28 mouse cellular contexts compared by ENCODE assay signal in genomic region chrX:169034390-169034789, GRCm38 (mm10).
DNase-seq lines count a peak whose midpoint lies in the region; ATAC-seq and TF ChIP-seq lines count a peak whose summit lies in the region.
"Had no signal": no experiment of that assay in that cellular context is flagged by ENCODE, and none has a peak within 500 bp of the region (broad histone marks: within the 10 kb centered on the region; RNA-seq: fewer than 3 reads in every experiment).

No protein-coding gene starts in this region.

- H3K27ac ChIP-seq in spleen, adult 2 months (ENCODE audit: insufficient read depth, low read length): peak overlapping the region; percentile 57; the same call in 1 of the 2 replicates
- H3K27ac ChIP-seq in CH12.LX (ENCODE audit: insufficient read depth, low read depth): no peak overlapping the region
- H3K27ac ChIP-seq: gastrocnemius, adult 2 months; heart, embryonic 15.5 days; hindbrain, embryonic 14.5 days; hindbrain, postnatal 0 days had no signal

- TF ChIP-seq POLR2A in spleen, adult 2 months (IDR thresholded peaks at IDR 0.05; ENCODE audit: low read depth, low read length): no peak
- no peak for TF ChIP-seq POLR2A in CH12.LX (IDR thresholded peaks at IDR 0.05; ENCODE audit: low read depth, low read length)

- no peaks in the 10 kb centered on the region for H3K27me3 ChIP-seq in spleen, adult 2 months (ENCODE audit: control insufficient read depth, insufficient read depth, low read length)
- no peaks in the 10 kb centered on the region for H3K27me3 ChIP-seq in CH12.LX (replicated peaks)
- H3K27me3 ChIP-seq: heart, embryonic 12.5 days; heart, embryonic 15.5 days had no signal

- no peaks in the 10 kb centered on the region for H3K4me1 ChIP-seq in spleen, adult 2 months (ENCODE audit: control insufficient read depth, insufficient read depth, insufficient read length)
- H3K4me1 ChIP-seq in CH12.LX (ENCODE audit: control insufficient read depth in 1 of 2, insufficient read depth in 2 of 2): no peaks in the 10 kb centered on the region
- H3K4me1 ChIP-seq: heart, embryonic 12.5 days; heart, embryonic 15.5 days had no signal

- no peak overlapping the region for H3K9ac ChIP-seq in CH12.LX (ENCODE audit: insufficient read depth, low read depth)
- H3K9ac ChIP-seq: forebrain, postnatal 0 days; heart, embryonic 12.5 days; heart, embryonic 15.5 days; hindbrain, embryonic 14.5 days had no signal

- no peak for TF ChIP-seq CTCF in spleen, adult 2 months (IDR thresholded peaks at IDR 0.05; ENCODE audit: extremely low read depth, insufficient read depth, insufficient read length, insufficient replicate concordance)
- TF ChIP-seq CTCF in CH12.LX (conservative IDR thresholded peaks at IDR 0.05 in 1 of 2, IDR thresholded peaks at IDR 0.05 in 1 of 2; ENCODE audit: low read depth in 2 of 2, low read length in 2 of 2): no peak

- no peaks in the 10 kb centered on the region for H3K79me2 ChIP-seq in CH12.LX (replicated peaks; ENCODE audit: control insufficient read depth, extremely low read depth, insufficient read depth, poor library complexity, severe bottlenecking)

- ATAC-seq in hematopoietic stem cell, adult 5-6 weeks (replicated peaks in 1 of 2; ENCODE audit: insufficient read depth in 1 of 2, low FRiP score in 2 of 2, low TSS enrichment in 1 of 2, low read depth in 1 of 2, poor library complexity in 2 of 2, severe bottlenecking in 2 of 2): peak; percentile 21 to 35; a peak in 3 of 4 replicates
- peak; percentile 74; the same call in 1 of the 2 replicates for ATAC-seq in neutrophil, adult 5-6 weeks (ENCODE audit: extremely low read depth, insufficient number of reproducible peaks, low FRiP score, poor library complexity, severe bottlenecking)
- ATAC-seq: activated CD4-positive, CD25-positive, alpha-beta regulatory T cell, adult 4 months; CD4-positive, CD25-positive, alpha-beta regulatory T cell, adult 4 months; forebrain, embryonic 14.5 days; forebrain, postnatal 0 days; hindbrain, postnatal 0 days; inflammation-experienced regulatory T-cells, adult 6 months had no signal

- TF ChIP-seq RAD21 in CH12.LX (IDR thresholded peaks at IDR 0.05; ENCODE audit: low read depth, low read length): no peak

- DNase-seq in spleen, adult 2 months (ENCODE audit: low read depth in 1 of 2, low spot score in 2 of 2): peak; percentile 2 to 19
- no peak for DNase-seq in spleen, adult 12 weeks (ENCODE audit: low spot score)
- DNase-seq in CH12.LX (ENCODE audit: extremely low read depth): peak; percentile 12
- no peak for DNase-seq in right cerebral cortex, postnatal 10 days (ENCODE audit: low spot score in 2 of 2)
- DNase-seq in layer of hippocampus, postnatal 25 days (ENCODE audit: extremely low spot score in 1 of 2, low spot score in 1 of 2): no peak
- DNase-seq in adrenal gland, adult 2 months: no peak
- DNase-seq: adrenal gland, postnatal 14 days; cerebellum, adult 11 months; cerebellum, adult 2 months; cerebellum, adult 9-11 months; cerebellum, postnatal 25 days; embryo, embryonic 11 days; forebrain, postnatal 0 days; gastrocnemius, adult 2 months; gastrocnemius, postnatal 14 days; heart, adult 18-20 months; heart, postnatal 10 days; heart, postnatal 36 days had no signal

- TF ChIP-seq EP300 in CH12.LX (IDR thresholded peaks at IDR 0.05; ENCODE audit: low read length): no peak

- WGBS in spleen, adult 2 months: 55% methylated on average over 1 of the region's 1 CpGs

- H3K36me3 ChIP-seq in spleen, adult 2 months (ENCODE audit: control insufficient read depth, insufficient read depth, low read length): no peaks in the 10 kb centered on the region
- no peaks in the 10 kb centered on the region for H3K36me3 ChIP-seq in CH12.LX (replicated peaks in 1 of 2; ENCODE audit: control insufficient read depth in 1 of 2, insufficient read depth in 1 of 2, low read length in 1 of 2)
- H3K36me3 ChIP-seq: heart, embryonic 12.5 days; heart, embryonic 15.5 days had no signal

- in situ Hi-C loops in CH12.LX (cut with MboI; ENCODE audit: low pct_ligation_motif_present, low pct_unique_long_range_greater_than_20kb, low sequenced_read_pairs): no loop called here

- no peak overlapping the region for H3K4me2 ChIP-seq in CH12.LX (ENCODE audit: insufficient read depth, low read depth, poor library complexity, severe bottlenecking)
- H3K4me2 ChIP-seq: heart, embryonic 12.5 days; heart, embryonic 15.5 days; hindbrain, embryonic 14.5 days had no signal

- dilution Hi-C loops in CH12.LX (cut with MboI; ENCODE audit: extremely low pct_ligation_motif_present, extremely low pct_unique_long_range_greater_than_20kb, low sequenced_read_pairs): no loop called here

- H3K9me3 ChIP-seq in CH12.LX (replicated peaks; ENCODE audit: low read length): no peaks in the 10 kb centered on the region
- H3K9me3 ChIP-seq: heart, embryonic 12.5 days; heart, embryonic 15.5 days had no signal

- no peak overlapping the region for H3K4me3 ChIP-seq in spleen, adult 2 months (ENCODE audit: extremely low read depth, insufficient read depth, insufficient read length)
- no peak overlapping the region for H3K4me3 ChIP-seq in CH12.LX (replicated peaks in 1 of 3; ENCODE audit: low read depth in 2 of 3, low read length in 2 of 3, poor library complexity in 1 of 3)
- H3K4me3 ChIP-seq: gastrocnemius, adult 2 months; heart, embryonic 12.5 days; heart, embryonic 15.5 days had no signal

TF ChIP-seq in CH12.LX, 34 proteins besides CTCF, POLR2A, EP300 and RAD21:
- TF ChIP-seq SMC3 (IDR thresholded peaks at IDR 0.05; ENCODE audit: low read depth, low read length): no peak
- no peak for TF ChIP-seq GABPA (IDR thresholded peaks at IDR 0.05; ENCODE audit: insufficient replicate concordance, low read depth, low read length)
- TF ChIP-seq USF2 (conservative IDR thresholded peaks at IDR 0.05; ENCODE audit: low read depth, low read length): no peak
- no peak for TF ChIP-seq CHD1 (IDR thresholded peaks at IDR 0.05; ENCODE audit: low read depth, low read length)
- TF ChIP-seq TCF12 (IDR thresholded peaks at IDR 0.05; ENCODE audit: low read depth, low read length): no peak
- TF ChIP-seq CHD2 (IDR thresholded peaks at IDR 0.05; ENCODE audit: low read length): no peak
- no peak for TF ChIP-seq ELF1 (IDR thresholded peaks at IDR 0.05; ENCODE audit: low read depth, low read length)
- TF ChIP-seq MEF2A (IDR thresholded peaks at IDR 0.05; ENCODE audit: borderline replicate concordance, low read depth, low read length): no peak
- TF ChIP-seq BHLHE40 (IDR thresholded peaks at IDR 0.05; ENCODE audit: low read depth, low read length): no peak
- no peak for TF ChIP-seq NELFE (IDR thresholded peaks at IDR 0.05; ENCODE audit: low read depth, low read length)
- TF ChIP-seq ETS1 (conservative IDR thresholded peaks at IDR 0.05; ENCODE audit: low read depth, low read length): no peak
- no peak for TF ChIP-seq MXI1 (IDR thresholded peaks at IDR 0.05; ENCODE audit: low read depth, low read length)
- TF ChIP-seq IRF4 (IDR thresholded peaks at IDR 0.05; ENCODE audit: low read depth, low read length): no peak
- no peak for TF ChIP-seq HCFC1 (IDR thresholded peaks at IDR 0.05; ENCODE audit: low read depth, low read length)

Comparison
In these comparisons a context has a peak if more than half of its experiments do, and no peak if none do; other contexts are left out.
1. DNase-seq: peak in spleen, adult 2 months (2 of 2) and CH12.LX (single experiment); none in spleen, adult 12 weeks (single experiment), right cerebral cortex, postnatal 10 days (0 of 2), layer of hippocampus, postnatal 25 days (0 of 2) and adrenal gland, adult 2 months (single experiment).